Mouse (Mus musculus) adrenal gland, postnatal 4 days (tissue): ENCODE results near the gene Mcm9. TPM values are rescaled to one million over a fixed set of nuclear protein-coding genes. Genes with fewer than 3 reads are reported as not detected.
A peak's percentile ranks its signal among the peaks of the same experiment; 100 is the strongest.
"Not testable (repeated sequence)": the region's sequence is repeated elsewhere in the genome, so short reads cannot be mapped to it uniquely, and the experiment has no call there.

Experiments used
- DNase-seq, 2 experiments: peaks; one replicate each; pipeline ENCODE4 v3.0.0; 2021 to 2022; ENCODE audit warnings: low spot score in 2 of 2, mixed read lengths in 2 of 2
- long read RNA-seq, 2 experiments: library from polyadenylated mRNA; stranded (forward); transcript quantifications; one replicate each; pipeline ENCODE4 v2.0.0; 2021
- total RNA-seq, 2 experiments: library from RNA; stranded (reverse); gene quantifications; 2 replicates each; pipeline ENCODE4 v1.2.3; 2021

Mcm9 gene
- total RNA-seq = 10 to 100 TPM; 20.1 to 21.0 TPM
- long read RNA-seq, experiment 1, partial matches to known transcripts = 5 of 12 reads
- long read RNA-seq, experiment 1, other reads (novel, unspliced or antisense) = 6 of 12 reads
- long read RNA-seq, experiment 2, partial matches to known transcripts = 4 of 12 reads
- long read RNA-seq, experiment 2, other reads (novel, unspliced or antisense) = 8 of 12 reads

GRCm38 (mm10) chr10:53630339-53630738, at the start of gene Mcm9:
TSS of gene Mcm9 (minus strand) at chr10:53630439.
- DNase-seq = not testable (repeated sequence)

GRCm38 (mm10) chr10:53661788-53662187, 31.5 kb upstream of the Mcm9 start:
- DNase-seq = no peak

- DNase-seq = not testable (repeated sequence)
These were observed 24.0 kb upstream of the Mcm9 start for GRCm38 (mm10) chr10:53654239-53654638.

GRCm38 (mm10) chr10:53650683-53651082, 20.4 kb upstream of the Mcm9 start:
- DNase-seq = no peak

- DNase-seq = no peak
These were observed 11.3 kb upstream of the Mcm9 start for GRCm38 (mm10) chr10:53641507-53641906.

- DNase-seq = no peak
These were observed 5.2 kb upstream of the Mcm9 start for GRCm38 (mm10) chr10:53635246-53635971.

GRCm38 (mm10) chr10:53634160-53634559, 3.9 kb upstream of the Mcm9 start:
- DNase-seq = no peak

GRCm38 (mm10) chr10:53629918-53630250, 355 bp downstream of the Mcm9 start:
- peak; percentile 87 to 97 for DNase-seq

GRCm38 (mm10) chr10:53629247-53629917, 857 bp downstream of the Mcm9 start:
- peak; percentile 81 for DNase-seq

GRCm38 (mm10) chr10:53615850-53616616, 14.2 kb downstream of the Mcm9 start:
- no peak for DNase-seq

- DNase-seq = no peak
These were observed 16.3 kb downstream of the Mcm9 start for GRCm38 (mm10) chr10:53613955-53614354.

- DNase-seq = no peak
These were observed 18.1 kb downstream of the Mcm9 start for GRCm38 (mm10) chr10:53612172-53612571.

- DNase-seq = no peak
These were observed 22.0 kb downstream of the Mcm9 start for GRCm38 (mm10) chr10:53608274-53608673.

GRCm38 (mm10) chr10:53605328-53605727, 24.9 kb downstream of the Mcm9 start:
- DNase-seq = no peak

GRCm38 (mm10) chr10:53598821-53599220, 31.4 kb downstream of the Mcm9 start:
- no peak for DNase-seq

GRCm38 (mm10) chr10:53597121-53597881, 32.9 kb downstream of the Mcm9 start:
- peak; percentile 15 to 21 for DNase-seq

- peak; percentile 87 to 96 for DNase-seq
These were observed 33.5 kb downstream of the Mcm9 start, which contains the start of gene Asf1a for GRCm38 (mm10) chr10:53596677-53597120. TSS of gene Asf1a (plus strand) at chr10:53596757.

- no peak for DNase-seq
These were observed 34.2 kb downstream of the Mcm9 start for GRCm38 (mm10) chr10:53595744-53596676.

- DNase-seq = no peak
These were observed 44.5 kb downstream of the Mcm9 start for GRCm38 (mm10) chr10:53585777-53586176.

GRCm38 (mm10) chr10:53581087-53581486, 49.2 kb downstream of the Mcm9 start:
- DNase-seq = no peak
